Mouse (Mus musculus): Measurements from ENCODE around the gene Med9. TPM values are rescaled to one million over a fixed set of nuclear protein-coding genes. Genes with fewer than 3 reads are reported as not detected.
"Not testable (repeated sequence)": the region's sequence is repeated elsewhere in the genome, so short reads cannot be mapped to it uniquely, and the experiment has no call there.

Med9 gene
- polyA plus RNA-seq, 1 experiment from 2014 or later: 39.8 TPM

GRCm38 (mm10) chr11:59921265-59921664 lies 26.7 kb upstream of the Med9 start:
- no peak for ATAC-seq (replicated peaks)
- Histone ChIP-seq H3K4me2 (replicated peaks) (no peak overlapping the region), H3K9ac (replicated peaks) (no peak overlapping the region), H3K4me1 (no peaks in the 10 kb centered on the region), H3K4me3 (no peak overlapping the region), H3K27me3 (no peaks in the 10 kb centered on the region), H3K27ac (replicated peaks) (no peak overlapping the region), H3K36me3 (no peaks in the 10 kb centered on the region), H3K9me3 (no peaks in the 10 kb centered on the region)
- WGBS: 8% methylated on average over 7 of the region's 7 CpGs

- Histone ChIP-seq H3K4me2 (replicated peaks) (no peak overlapping the region), H3K27me3 (no peaks in the 10 kb centered on the region), H3K9ac (replicated peaks) (no peak overlapping the region), H3K27ac (replicated peaks) (no peak overlapping the region), H3K4me1 (no peaks in the 10 kb centered on the region), H3K4me3 (no peak overlapping the region), H3K9me3 (no peaks in the 10 kb centered on the region), H3K36me3 (no peaks in the 10 kb centered on the region)
- WGBS: 51% methylated on average over 4 of the region's 4 CpGs
- ATAC-seq (replicated peaks): no peak
Observed at GRCm38 (mm10) chr11:59930031-59930430, 18.0 kb upstream of the Med9 start.

DNA sequence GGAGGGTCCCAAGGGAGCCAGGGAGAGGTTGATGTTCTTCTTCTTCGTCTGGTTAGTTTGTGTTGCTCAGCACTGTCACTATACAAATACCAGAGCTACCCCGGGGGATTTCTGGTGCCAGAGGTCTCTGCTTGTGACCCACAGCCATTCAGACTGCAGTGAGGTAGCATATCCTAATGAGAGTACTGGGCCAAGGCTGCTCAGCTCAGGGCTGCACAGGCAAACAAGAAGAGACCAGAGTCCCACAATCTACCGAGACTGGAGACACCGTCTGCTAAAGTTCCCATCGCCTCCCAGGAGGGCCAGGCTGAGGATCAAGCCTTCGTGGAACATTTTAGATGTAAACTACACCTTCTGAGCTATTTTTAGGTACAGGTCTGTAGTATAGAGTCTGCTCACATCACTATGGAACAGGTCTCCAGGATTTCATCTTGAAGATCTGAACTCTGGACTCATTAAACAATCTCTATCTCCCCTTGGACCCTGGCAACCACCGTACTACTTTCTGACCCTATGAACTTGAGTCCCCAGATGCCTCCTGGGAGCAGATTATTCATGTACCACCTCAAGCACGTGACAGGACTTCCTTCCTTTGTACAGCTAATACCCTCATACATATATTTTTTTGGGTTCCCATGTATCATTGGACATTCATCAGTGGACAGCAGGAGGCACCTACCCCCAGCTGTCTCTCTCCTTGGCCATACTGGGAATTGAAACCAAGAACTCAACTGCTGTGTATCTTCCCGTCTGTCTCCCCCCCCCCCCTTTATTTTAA lies 15.3 kb upstream of the Med9 start:
- H3K9ac ChIP-seq (replicated peaks): no peak overlapping the region
- no peak overlapping the region for H3K4me2 ChIP-seq (replicated peaks)
- no peaks in the 10 kb centered on the region for H3K9me3 ChIP-seq
- H3K36me3 ChIP-seq: no peaks in the 10 kb centered on the region
- H3K27me3 ChIP-seq: no peaks in the 10 kb centered on the region
- WGBS: 71% methylated on average over 9 of the region's 9 CpGs
- ATAC-seq (replicated peaks): no peak
- H3K4me1 ChIP-seq: no peaks in the 10 kb centered on the region
- H3K27ac ChIP-seq (replicated peaks): no peak overlapping the region
- H3K4me3 ChIP-seq: no peak overlapping the region

DNA sequence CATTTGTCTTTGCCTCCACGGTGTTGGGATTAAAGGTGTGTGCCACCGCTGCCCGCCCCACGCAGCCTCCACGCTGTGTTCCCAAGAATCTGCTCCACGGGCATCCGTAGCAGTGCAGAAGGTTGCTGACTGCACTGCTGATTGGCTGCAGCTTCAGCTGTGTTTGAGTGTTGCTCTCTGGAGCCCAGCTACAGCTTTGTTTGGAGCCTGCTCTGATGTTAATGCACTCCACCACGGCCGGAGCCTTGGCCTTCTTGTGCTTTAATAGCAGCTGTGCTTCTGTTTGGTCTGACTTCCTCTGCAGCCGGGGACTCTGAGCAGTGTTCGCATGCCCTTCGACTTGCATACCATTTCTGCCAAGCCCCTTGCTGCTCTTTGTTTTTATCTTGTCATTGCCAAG lies 14.1 kb upstream of the Med9 start:
- no peak overlapping the region for H3K4me3 ChIP-seq
- no peaks in the 10 kb centered on the region for H3K4me1 ChIP-seq
- H3K27ac ChIP-seq (replicated peaks): no peak overlapping the region
- no peak for ATAC-seq (replicated peaks)
- H3K4me2 ChIP-seq (replicated peaks): no peak overlapping the region
- no peaks in the 10 kb centered on the region for H3K9me3 ChIP-seq
- H3K9ac ChIP-seq (replicated peaks): no peak overlapping the region
- WGBS: 45% methylated on average over 12 of the region's 12 CpGs
- H3K27me3 ChIP-seq: no peaks in the 10 kb centered on the region
- no peaks in the 10 kb centered on the region for H3K36me3 ChIP-seq

DNA sequence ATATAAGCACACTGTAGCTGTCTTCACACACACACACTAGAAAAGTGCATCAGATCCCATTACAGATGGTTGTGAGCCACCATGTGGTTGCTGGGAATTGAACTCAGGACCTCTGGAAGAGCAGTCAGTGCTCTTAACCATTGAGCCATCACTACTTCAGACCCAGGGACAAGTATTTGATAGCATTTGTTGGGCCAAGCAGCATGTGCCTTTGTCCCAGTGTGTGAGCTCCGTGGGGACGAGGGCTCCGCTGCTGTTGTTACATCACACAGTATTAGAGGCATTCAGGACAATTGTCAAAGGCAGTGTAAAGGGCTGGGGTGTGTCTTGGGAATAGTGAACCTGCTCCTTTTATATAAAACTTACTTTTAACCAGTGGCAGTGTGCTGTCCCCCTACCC lies 11.0 kb upstream of the Med9 start:
- no peak overlapping the region for H3K9ac ChIP-seq (replicated peaks)
- H3K27me3 ChIP-seq: no peaks in the 10 kb centered on the region
- no peak overlapping the region for H3K4me3 ChIP-seq
- no peaks in the 10 kb centered on the region for H3K36me3 ChIP-seq
- no peak for ATAC-seq (replicated peaks)
- H3K4me2 ChIP-seq (replicated peaks): no peak overlapping the region
- no peaks in the 10 kb centered on the region for H3K9me3 ChIP-seq
- no peak overlapping the region for H3K27ac ChIP-seq (replicated peaks)
- WGBS: 59% methylated on average over 3 of the region's 3 CpGs
- H3K4me1 ChIP-seq: no peaks in the 10 kb centered on the region

DNA sequence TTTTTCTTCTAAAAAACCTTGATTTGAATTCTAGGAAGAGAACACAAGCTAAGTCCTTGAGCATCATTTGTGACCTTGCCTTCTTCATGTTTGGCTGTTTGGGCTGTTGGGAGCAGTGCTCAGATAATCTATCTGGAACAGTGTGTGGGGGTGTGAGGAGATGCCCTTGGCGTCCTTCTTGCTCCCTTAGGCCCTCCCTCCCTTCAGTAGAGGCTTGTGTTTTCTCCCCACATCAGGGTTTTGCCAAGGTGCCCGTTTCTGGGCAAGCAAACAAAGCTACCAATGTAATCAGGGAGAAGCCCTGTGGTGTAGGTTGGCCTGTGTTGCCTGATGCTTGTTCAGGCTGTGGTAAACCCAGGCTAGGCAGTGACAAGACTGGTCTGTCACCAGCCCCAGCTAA lies 10.4 kb upstream of the Med9 start:
- WGBS: 47% methylated on average over 2 of the region's 2 CpGs
- H3K4me3 ChIP-seq: no peak overlapping the region
- no peaks in the 10 kb centered on the region for H3K27me3 ChIP-seq
- ATAC-seq (replicated peaks): no peak
- H3K9ac ChIP-seq (replicated peaks): no peak overlapping the region
- H3K9me3 ChIP-seq: no peaks in the 10 kb centered on the region
- H3K4me2 ChIP-seq (replicated peaks): no peak overlapping the region
- no peaks in the 10 kb centered on the region for H3K4me1 ChIP-seq
- H3K36me3 ChIP-seq: no peaks in the 10 kb centered on the region
- H3K27ac ChIP-seq (replicated peaks): no peak overlapping the region

DNA sequence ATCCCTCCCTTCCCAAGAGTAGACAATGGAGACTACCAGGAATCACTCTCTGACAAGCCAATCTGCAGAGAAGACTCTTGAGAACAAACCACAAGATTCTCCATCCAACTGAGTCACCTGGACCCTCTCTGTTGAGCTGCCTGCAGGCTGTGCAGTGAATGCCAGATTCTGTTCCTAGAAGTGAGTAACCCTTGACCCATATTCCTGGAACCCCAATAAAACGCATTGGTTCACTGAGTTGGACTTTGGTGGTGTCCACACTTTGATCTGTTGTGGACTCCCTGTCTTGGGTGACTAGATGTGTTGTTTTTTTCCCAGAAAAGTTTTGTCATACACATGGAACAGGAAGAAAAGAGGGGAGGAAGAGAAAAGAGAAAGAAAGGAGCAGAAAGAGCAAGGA lies 8.2 kb upstream of the Med9 start:
- WGBS: 82% methylated on average over 1 of the region's 1 CpGs
- Histone ChIP-seq H3K9ac (replicated peaks) (no peak overlapping the region), H3K9me3 (no peaks in the 10 kb centered on the region), H3K4me2 (replicated peaks) (no peak overlapping the region), H3K27me3 (no peaks in the 10 kb centered on the region), H3K27ac (replicated peaks) (no peak overlapping the region), H3K36me3 (no peaks in the 10 kb centered on the region), H3K4me1 (no peaks in the 10 kb centered on the region), H3K4me3 (no peak overlapping the region)
- ATAC-seq (replicated peaks): no peak

GRCm38 (mm10) chr11:59940645-59941044 lies 7.4 kb upstream of the Med9 start:
- Histone ChIP-seq H3K4me2 (replicated peaks) (no peak overlapping the region), H3K4me3 (no peak overlapping the region), H3K9ac (replicated peaks) (no peak overlapping the region), H3K27me3 (no peaks in the 10 kb centered on the region), H3K9me3 (no peaks in the 10 kb centered on the region), H3K27ac (replicated peaks) (no peak overlapping the region), H3K4me1 (no peaks in the 10 kb centered on the region), H3K36me3 (no peaks in the 10 kb centered on the region)
- no peak for ATAC-seq (replicated peaks)
- WGBS: 65% methylated on average over 3 of the region's 3 CpGs

- Histone ChIP-seq H3K9me3 (no peaks in the 10 kb centered on the region), H3K4me3 (no peak overlapping the region), H3K4me1 (no peaks in the 10 kb centered on the region), H3K27me3 (no peaks in the 10 kb centered on the region), H3K4me2 (replicated peaks) (no peak overlapping the region), H3K27ac (replicated peaks) (no peak overlapping the region), H3K9ac (replicated peaks) (no peak overlapping the region), H3K36me3 (no peaks in the 10 kb centered on the region)
- ATAC-seq (replicated peaks): no peak
- WGBS: 16% methylated on average over 3 of the region's 3 CpGs
Observed at GRCm38 (mm10) chr11:59941391-59941790, 6.6 kb upstream of the Med9 start.

GRCm38 (mm10) chr11:59944855-59945254 lies 3.2 kb upstream of the Med9 start:
- H3K36me3 ChIP-seq; H3K4me3 ChIP-seq; ATAC-seq (replicated peaks); H3K9ac ChIP-seq (replicated peaks); H3K9me3 ChIP-seq; H3K4me2 ChIP-seq (replicated peaks); H3K27ac ChIP-seq (replicated peaks); H3K27me3 ChIP-seq: not testable (repeated sequence)
- 89% methylated on average over 10 of the region's 10 CpGs for WGBS
- H3K4me1 ChIP-seq: peaks cover 19% of the 10 kb centered on the region

DNA sequence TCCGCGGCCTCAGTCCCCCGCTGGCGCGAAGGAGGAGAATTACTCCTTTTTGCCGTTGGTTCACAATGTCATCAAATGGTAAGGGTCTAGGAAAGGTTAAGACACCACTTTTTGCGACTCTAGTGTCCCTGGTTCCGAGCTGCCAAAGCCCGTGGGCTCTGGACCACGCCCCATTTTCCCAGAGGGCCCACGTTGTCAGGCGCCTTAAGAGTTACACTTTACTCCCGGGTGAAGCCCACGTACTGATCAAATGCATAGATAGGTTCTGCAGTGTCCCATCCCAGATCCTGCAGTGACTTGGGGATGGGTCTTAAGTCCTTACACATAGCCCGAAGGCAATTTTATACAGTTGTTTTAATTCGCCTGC lies 378 bp downstream of the Med9 start:
- peak overlapping the region; percentile 97 for H3K9ac ChIP-seq (replicated peaks)
- H3K4me1 ChIP-seq: peaks cover 21% of the 10 kb centered on the region
- peak; percentile 54 for ATAC-seq (replicated peaks)
- H3K4me2 ChIP-seq (replicated peaks): peak overlapping the region; percentile 73
- H3K9me3 ChIP-seq: no peaks in the 10 kb centered on the region
- no peaks in the 10 kb centered on the region for H3K27me3 ChIP-seq
- H3K4me3 ChIP-seq: peak overlapping the region; percentile 90
- no peaks in the 10 kb centered on the region for H3K36me3 ChIP-seq
- WGBS: 3% methylated on average over 16 of the region's 16 CpGs
- peak overlapping the region; percentile 81 for H3K27ac ChIP-seq (replicated peaks)

GRCm38 (mm10) chr11:59952892-59953291 lies 4.9 kb downstream of the Med9 start:
- H3K9ac ChIP-seq (replicated peaks): no peak overlapping the region
- 83% methylated on average over 14 of the region's 14 CpGs for WGBS

GRCm38 (mm10) chr11:59956749-59957148 lies 8.7 kb downstream of the Med9 start:
- Histone ChIP-seq H3K4me1 (no peaks in the 10 kb centered on the region), H3K4me3 (no peak overlapping the region), H3K9ac (replicated peaks) (no peak overlapping the region), H3K4me2 (replicated peaks) (no peak overlapping the region), H3K27me3 (no peaks in the 10 kb centered on the region), H3K27ac (replicated peaks) (no peak overlapping the region), H3K36me3 (0 out of 2 replicates have a peak, but pooled peaks cover 5% of the 10 kb centered on the region), H3K9me3 (no peaks in the 10 kb centered on the region)
- 83% methylated on average over 6 of the region's 6 CpGs for WGBS
- no peak for ATAC-seq (replicated peaks)

More at GRCm38 (mm10) chr11:59952892-59953291, 4.9 kb downstream of the Med9 start:
- Histone ChIP-seq H3K27ac (replicated peaks) (no peak overlapping the region), H3K4me1 (peaks cover 14% of the 10 kb centered on the region), H3K9me3 (no peaks in the 10 kb centered on the region), H3K4me3 (no peak overlapping the region), H3K27me3 (no peaks in the 10 kb centered on the region), H3K4me2 (replicated peaks) (no peak overlapping the region), H3K36me3 (no peaks in the 10 kb centered on the region)
- ATAC-seq (replicated peaks): no peak

Data from forebrain, embryonic 15.5 days (tissue).